Mouse (Mus musculus) urinary bladder, adult 18-20 months (tissue): Measurements from ENCODE around the gene Fiz1.
"Not testable (repeated sequence)": the region's sequence is repeated elsewhere in the genome, so short reads cannot be mapped to it uniquely, and the experiment has no call there.

Source experiments
- DNase-seq, 2 experiments: peaks; one replicate each; pipeline ENCODE4 v3.0.0; 2022; ENCODE audit warnings: low spot score in 2 of 2, mixed read lengths in 2 of 2

The Fiz1 gene

GRCm38 (mm10) chr7:5002876-5003275 is 11.6 kb downstream of the Fiz1 start:
- not testable (repeated sequence) for DNase-seq

- DNase-seq = no peak
These were observed 14.6 kb downstream of the Fiz1 start for GRCm38 (mm10) chr7:4999876-5000275.

DNA sequence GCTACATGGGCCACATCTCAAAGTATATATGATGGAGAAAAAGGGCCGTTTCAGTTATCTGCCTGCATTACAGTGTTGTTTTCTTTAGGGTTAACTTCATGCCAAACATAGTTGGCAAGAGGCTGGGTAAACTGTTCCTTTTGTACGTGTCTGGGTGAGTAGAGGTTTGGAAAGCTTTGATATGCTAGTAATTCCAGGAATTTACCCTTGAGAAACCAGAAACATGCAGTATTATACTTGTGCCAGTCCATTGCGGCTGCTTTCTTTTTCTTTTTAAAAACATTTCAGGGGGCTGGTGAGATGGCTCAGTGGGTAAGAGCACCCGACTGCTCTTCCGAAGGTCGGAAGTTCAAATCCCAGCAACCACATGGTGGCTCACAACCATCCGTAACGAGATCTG is 17.6 kb downstream of the Fiz1 start:
- no peak for DNase-seq

DNA sequence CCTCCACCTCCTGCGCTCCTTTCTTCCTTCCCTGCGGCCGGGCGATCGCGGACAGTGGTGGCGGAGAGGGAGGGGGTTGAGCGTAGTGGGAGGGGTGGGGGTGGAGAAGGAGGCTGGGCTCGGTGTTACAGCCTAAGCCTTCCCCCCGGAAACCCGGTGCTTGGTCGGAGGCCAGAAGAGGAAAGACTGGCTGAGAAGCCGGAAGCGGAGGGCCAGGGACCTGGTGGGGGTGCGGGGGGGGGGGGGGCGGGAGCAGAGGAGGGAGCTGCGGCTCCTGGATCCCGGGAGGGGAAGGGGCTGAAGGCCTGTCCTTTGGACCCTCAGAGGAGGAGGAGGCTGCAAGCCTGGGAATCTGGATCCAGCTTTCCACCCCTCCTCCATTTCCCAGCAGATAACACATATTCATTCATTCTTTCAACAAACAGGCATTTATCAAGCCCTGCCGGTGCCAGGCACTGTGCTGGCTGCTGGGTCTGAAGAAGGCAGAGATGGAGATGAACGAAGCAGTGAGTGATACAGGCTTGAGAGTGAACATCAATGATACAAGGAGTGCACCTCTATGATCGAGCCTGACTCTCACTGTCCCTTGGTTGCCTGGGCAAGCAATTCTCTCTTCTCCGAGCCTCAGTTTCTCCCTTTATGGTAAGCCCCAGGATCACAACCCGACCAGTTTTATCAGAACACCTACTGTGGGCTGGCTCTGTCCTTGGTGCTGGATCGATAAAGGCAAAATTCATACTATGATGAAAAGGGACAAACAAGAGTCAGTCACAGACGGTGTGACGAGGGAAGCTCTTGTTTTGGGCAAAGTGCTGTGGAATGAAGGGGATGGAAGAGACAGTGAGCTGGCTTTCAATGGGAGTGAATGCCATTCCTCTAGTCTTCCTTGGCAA is 18.2 kb downstream of the Fiz1 start, which contains the start of gene Zfp579:
Gene Zfp579 (minus strand): TSS at position 156 of the 893 bp plus-strand sequence.
- DNase-seq = peak; percentile 85 to 87

DNA sequence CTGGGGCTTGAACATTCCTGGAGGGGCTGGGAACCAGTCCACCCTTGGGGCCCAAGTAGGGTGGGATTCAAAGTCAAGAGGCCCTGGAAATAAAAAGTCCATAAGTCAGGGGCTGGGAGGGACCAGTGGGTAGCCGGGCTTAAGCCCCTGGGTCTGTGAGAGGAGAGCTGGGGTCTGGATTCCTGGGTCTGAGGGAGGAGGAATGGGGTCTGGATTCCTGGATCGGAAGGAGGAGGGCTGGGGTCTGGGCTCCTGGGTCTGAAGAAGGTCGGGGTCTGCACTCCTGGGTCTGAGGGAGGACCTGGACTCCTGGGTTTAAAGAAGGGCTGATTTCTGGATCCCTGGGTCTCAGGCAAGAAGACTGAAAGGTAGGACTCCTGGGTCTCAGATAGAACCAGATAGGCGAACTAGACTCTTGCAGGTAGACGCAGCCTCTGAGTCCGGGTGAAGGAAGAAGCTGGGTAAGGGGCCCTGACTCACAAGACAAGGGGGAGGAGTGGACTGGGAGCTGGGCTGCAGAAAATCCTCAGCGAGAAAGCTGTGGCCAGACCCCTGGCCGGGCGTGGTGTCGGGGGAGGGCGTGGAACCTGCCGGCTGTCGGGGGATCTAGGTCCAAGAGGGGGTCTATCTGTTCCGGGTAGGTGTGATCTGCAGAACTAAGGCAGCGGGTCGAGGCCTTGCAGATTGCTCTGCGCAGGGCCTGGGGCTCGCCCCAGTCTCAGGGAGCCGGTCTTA is 19.1 kb downstream of the Fiz1 start:
- DNase-seq = no peak

GRCm38 (mm10) chr7:4993999-4994788 is 20.3 kb downstream of the Fiz1 start:
- no peak for DNase-seq

- no peak for DNase-seq
These were observed 21.0 kb downstream of the Fiz1 start for GRCm38 (mm10) chr7:4993347-4993998.

DNA sequence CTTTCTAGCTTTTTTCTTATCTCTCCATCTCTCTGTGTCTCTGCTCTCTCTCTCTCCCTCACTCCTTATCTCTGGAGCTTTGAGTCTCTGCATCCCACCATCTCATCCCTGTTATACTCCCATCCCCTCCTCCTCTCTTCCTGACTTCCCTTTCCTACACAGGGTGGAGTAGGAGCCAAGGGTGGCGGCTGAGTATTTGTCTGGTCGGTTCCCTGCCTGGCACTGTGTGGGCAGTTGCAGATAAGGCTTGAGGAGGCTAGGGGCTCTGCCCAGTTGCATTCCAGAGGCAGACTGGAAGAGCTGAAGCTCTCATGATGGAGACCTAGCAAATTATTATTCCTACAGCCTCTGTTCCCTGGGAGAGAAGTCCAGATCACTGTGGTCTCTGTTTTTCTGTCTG is 26.2 kb downstream of the Fiz1 start:
- DNase-seq = no peak

- DNase-seq = no peak
These were observed 37.7 kb downstream of the Fiz1 start for GRCm38 (mm10) chr7:4976832-4977231.

GRCm38 (mm10) chr7:4975455-4975854 is 39.0 kb downstream of the Fiz1 start:
- no peak for DNase-seq

DNA sequence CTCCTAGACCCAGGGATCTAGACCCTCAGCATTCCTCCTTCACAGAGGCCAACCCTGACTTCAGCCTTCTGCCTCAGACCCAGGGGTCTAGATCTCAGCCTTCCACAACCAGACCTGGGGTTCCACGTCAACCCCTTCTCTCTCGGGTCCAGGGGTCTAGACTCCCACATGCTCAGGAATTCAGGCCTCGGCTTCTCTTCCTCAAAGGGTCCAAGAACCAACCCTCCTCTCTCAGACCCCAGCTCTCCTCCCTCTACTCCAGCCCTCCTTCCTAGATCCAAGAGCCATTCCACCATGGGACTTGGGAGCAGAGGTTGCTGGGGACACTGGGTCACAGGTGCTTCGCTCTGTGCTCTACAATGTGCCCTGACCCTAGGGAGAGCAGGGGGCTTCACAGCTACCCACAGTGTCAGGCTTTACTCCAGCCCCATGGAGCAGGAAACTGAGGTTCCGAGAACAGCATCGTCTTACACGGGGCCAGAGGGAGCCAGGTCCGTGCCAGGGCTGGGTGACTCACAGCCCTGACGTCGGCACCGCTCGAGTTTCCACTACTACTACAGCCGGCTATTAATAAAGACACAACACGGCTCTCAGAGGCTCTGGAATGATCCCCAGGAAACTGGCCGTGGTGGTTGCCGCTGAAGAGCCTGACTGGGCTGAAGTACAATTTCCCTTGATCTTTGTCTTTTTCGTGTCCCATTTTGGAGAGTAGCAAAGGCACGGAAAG is 42.0 kb downstream of the Fiz1 start:
- DNase-seq = no peak

DNA sequence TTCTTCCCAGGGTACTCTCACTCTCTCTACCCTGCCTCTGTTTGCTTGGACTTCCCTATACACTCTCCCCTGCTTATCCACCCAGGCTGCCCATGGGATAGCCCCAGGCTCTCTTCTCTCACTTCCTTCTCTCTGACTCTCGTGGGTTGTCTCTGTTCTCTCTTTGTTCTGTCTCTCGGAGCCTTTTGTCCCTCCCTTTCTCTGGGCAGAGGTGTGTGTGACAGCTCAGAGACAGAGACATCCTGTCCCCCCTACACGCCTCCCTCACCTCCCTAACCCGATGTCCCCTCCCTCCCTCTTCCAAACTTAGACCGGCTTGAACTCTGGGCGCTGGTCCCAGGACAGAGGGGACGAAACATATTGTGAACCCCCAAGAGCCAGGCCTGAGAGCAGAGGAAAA is 42.8 kb downstream of the Fiz1 start:
- DNase-seq = no peak

GRCm38 (mm10) chr7:4971068-4971467 is 43.4 kb downstream of the Fiz1 start, which contains the start of gene Sbk3:
Gene Sbk3 (minus strand): TSS chr7:4971168.
- no peak for DNase-seq

- DNase-seq = no peak
These were observed 49.5 kb downstream of the Fiz1 start for GRCm38 (mm10) chr7:4964988-4965387.

GRCm38 (mm10) chr7:4964272-4964671 is 50.2 kb downstream of the Fiz1 start, which contains the start of gene Sbk2:
Gene Sbk2 (minus strand): TSS chr7:4964406.
- DNase-seq = peak; percentile 45 to 62

DNA sequence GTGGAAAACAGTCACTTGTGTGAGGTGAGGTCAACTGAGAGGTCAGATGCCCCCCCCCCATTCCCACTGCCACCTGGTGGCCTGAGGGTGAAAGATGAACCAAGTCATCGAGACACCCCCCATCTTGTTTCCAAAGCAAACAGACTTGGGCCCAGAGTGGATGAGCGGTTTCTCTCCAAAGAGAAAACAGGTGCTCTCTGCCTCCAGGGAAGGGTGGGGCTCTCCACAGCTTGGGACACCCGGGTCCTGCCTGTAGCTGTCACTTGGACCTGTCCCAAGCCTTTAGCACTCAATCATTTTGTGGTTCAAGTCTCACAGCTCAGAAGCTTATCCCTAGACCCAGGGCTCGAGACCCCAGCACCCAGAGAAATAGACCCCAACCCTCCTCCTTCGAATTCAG is 51.0 kb downstream of the Fiz1 start:
- no peak for DNase-seq

DNA sequence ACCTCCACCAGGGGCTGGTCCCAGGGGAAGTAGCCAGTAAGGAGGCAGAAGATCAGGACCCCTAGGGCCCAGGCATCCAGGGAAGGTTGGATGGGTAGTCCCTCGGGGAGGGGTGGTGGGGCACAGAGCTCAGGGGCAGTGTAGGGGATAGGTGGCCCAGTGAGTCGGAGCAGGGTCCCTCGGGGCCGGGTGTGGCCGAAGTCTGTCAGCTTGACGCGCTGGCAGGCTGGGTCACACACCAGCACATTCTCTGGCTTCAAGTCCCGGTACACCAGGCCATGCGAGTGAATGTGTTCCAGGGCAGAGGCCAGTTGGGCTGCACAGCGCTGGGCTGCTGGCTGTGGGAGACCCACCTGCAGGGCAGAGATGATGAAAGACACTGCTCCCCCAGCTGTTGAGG is 57.1 kb downstream of the Fiz1 start:
- DNase-seq = no peak
